12 mouse cellular contexts compared by ENCODE assay signal in genomic region chr8:9929746-9930445, GRCm38 (mm10). TPM values are rescaled to one million over a fixed set of nuclear protein-coding genes. Genes with fewer than 3 reads are reported as not detected.
DNase-seq lines count a peak whose midpoint lies in the region.
"Had no signal": no experiment of that assay in that cellular context is flagged by ENCODE, and none has a peak within 500 bp of the region (broad histone marks: within the 10 kb centered on the region; RNA-seq: fewer than 3 reads in every experiment).

No protein-coding gene starts in this region.

- DNase-seq in lung, postnatal 10 days = peak; percentile 50
- DNase-seq in lung, postnatal 25 days (ENCODE audit: low spot score) = no peak
- DNase-seq in frontal cortex, postnatal 10 days (ENCODE audit: low spot score in 2 of 2) = peak; percentile 51 to 53
- DNase-seq in layer of hippocampus, postnatal 25 days (ENCODE audit: extremely low spot score in 1 of 2, low spot score in 1 of 2) = peak; percentile 17 to 22
- peak; percentile 70 to 75 for DNase-seq in right cerebral cortex, adult 2 months (ENCODE audit: low spot score in 2 of 2)
- no peak for DNase-seq in urinary bladder, postnatal 10 days (ENCODE audit: low spot score)
- DNase-seq in adrenal gland, adult 2 months = no peak
- DNase-seq in thymus, postnatal 25 days = no peak
- DNase-seq: gastrocnemius, postnatal 14 days; heart, postnatal 10 days; kidney, adult 18-20 months; retina, postnatal 1 day had no signal

RNA-seq across cellular contexts. Expression of gene Lig4, which starts 47.6 kb away (rescaled TPM):
- total RNA-seq in layer of hippocampus, postnatal 25 days (2021) = 10 to 100 TPM; 10.7 to 10.9 TPM
- total RNA-seq in adrenal gland, adult 2 months (2021) = 1 to 10 TPM; 8.1 to 8.2 TPM
- 1.3 and 1.5 TPM in 2 replicates for polyA plus RNA-seq in adrenal gland, adult 2 months (2012; rRNA removed)

RNA-seq across cellular contexts. Expression of gene Abhd13, which starts 47.6 kb away (rescaled TPM):
- 10 to 100 TPM; 29.1 to 30.7 TPM for total RNA-seq in layer of hippocampus, postnatal 25 days (2021)
- total RNA-seq in adrenal gland, adult 2 months (2021) = 10 to 100 TPM; 18.9 to 22.6 TPM
- polyA plus RNA-seq in adrenal gland, adult 2 months (2012; rRNA removed) = 2.1 and 2.7 TPM in 2 replicates

Comparison
In these comparisons a context has a peak if more than half of its experiments do, and no peak if none do; other contexts are left out.
1. DNase-seq: peak in lung, postnatal 10 days (single experiment), frontal cortex, postnatal 10 days (2 of 2), layer of hippocampus, postnatal 25 days (2 of 2) and right cerebral cortex, adult 2 months (2 of 2); none in lung, postnatal 25 days (single experiment), urinary bladder, postnatal 10 days (single experiment), adrenal gland, adult 2 months (single experiment) and thymus, postnatal 25 days (single experiment).